Mouse (Mus musculus): ENCODE measurements around the gene Creb3. TPM values are rescaled to one million over a fixed set of nuclear protein-coding genes. Genes with fewer than 3 reads are reported as not detected.

The Creb3 gene
- polyA plus RNA-seq (2014; fragmentation: Illumina TruSeq; extraction: RNeasy Lipid Tissue Mini Kit (QIAGEN cat#74804)) = 10.5 TPM

GRCm38 (mm10) chr4:43561997-43562768, at the start of gene Creb3, which contains the start of gene Tln1:
Gene Creb3 (plus strand): TSS chr4:43562332.
Gene Tln1 (minus strand): TSS chr4:43562691.

DNA sequence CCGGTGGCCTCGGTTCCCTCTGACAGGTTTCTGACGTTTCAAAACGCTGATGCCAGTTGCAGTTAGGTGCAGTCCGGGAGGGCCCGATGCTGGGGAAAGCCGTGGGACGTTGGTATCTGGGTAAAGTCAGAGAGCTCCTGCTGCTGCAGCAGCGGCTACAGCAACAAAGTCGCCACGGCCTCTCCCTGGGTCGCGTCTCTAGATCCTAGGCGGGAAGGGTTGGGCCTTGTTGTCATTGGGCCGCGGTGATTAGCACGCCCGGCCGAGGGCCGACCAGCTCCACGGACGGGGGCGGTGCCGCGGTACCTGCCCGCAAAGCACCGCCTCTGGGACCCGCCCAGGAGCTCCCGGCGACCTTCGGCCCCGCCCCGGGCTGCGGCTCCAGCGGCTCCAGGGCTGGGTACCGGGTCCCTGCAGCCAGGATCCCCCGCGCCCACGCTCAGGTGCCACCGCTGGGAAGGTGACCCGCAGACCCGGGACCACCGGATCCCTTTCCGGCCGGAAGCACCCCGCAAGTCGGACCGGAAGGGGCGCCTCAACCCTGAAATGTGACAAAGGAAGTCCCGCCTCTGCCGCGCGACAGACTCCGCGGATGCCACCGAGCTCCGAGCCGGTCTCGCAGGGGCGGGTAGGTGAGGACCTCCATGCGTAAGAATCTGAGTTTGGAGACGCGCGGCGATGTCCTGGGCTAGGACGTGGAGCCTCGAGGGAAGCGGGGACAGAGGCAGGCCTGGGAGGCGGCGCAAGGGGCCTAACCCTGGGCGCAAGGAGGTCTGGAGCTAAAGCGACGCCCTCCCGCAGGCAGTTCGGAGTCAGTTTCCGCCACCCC, 16.5 kb downstream of the Creb3 start, which contains the start of the genes Rgp1 and Gba2:
TSS of gene Rgp1 (plus strand) at position 340 of the 829 bp plus-strand sequence.
TSS of gene Gba2 (minus strand) at position 498 of the 829 bp plus-strand sequence.

GRCm38 (mm10) chr4:43584444-43585416, 22.6 kb downstream of the Creb3 start, which contains the start of gene Msmp:
Gene Msmp (minus strand): TSS chr4:43584494.

Other genes with a start within 250 kb of the Creb3 start
- 0.63 TPM for gene Rusc2, start 180.4 kb upstream of the Creb3 start, polyA plus RNA-seq (2014; fragmentation: Illumina TruSeq; extraction: RNeasy Lipid Tissue Mini Kit (QIAGEN cat#74804))
- 1.1 TPM for gene Fam166b, start 133.2 kb upstream of the Creb3 start, polyA plus RNA-seq (2014; fragmentation: Illumina TruSeq; extraction: RNeasy Lipid Tissue Mini Kit (QIAGEN cat#74804))
- gene Tesk1, start 120.4 kb upstream of the Creb3 start, polyA plus RNA-seq (2014; fragmentation: Illumina TruSeq; extraction: RNeasy Lipid Tissue Mini Kit (QIAGEN cat#74804)) = 0.31 TPM
- gene Cd72, start 107.7 kb upstream of the Creb3 start, polyA plus RNA-seq (2014; fragmentation: Illumina TruSeq; extraction: RNeasy Lipid Tissue Mini Kit (QIAGEN cat#74804)) = 2.5 TPM
- gene Sit1, start 78.6 kb upstream of the Creb3 start, polyA plus RNA-seq (2014; fragmentation: Illumina TruSeq; extraction: RNeasy Lipid Tissue Mini Kit (QIAGEN cat#74804)) = not detected
- 2.1 TPM for gene Ccdc107, start 69.4 kb upstream of the Creb3 start, polyA plus RNA-seq (2014; fragmentation: Illumina TruSeq; extraction: RNeasy Lipid Tissue Mini Kit (QIAGEN cat#74804))
- gene Arhgef39, start 62.6 kb upstream of the Creb3 start, polyA plus RNA-seq (2014; fragmentation: Illumina TruSeq; extraction: RNeasy Lipid Tissue Mini Kit (QIAGEN cat#74804)) = 6.7 TPM
- gene Car9, start 55.4 kb upstream of the Creb3 start, polyA plus RNA-seq (2014; fragmentation: Illumina TruSeq; extraction: RNeasy Lipid Tissue Mini Kit (QIAGEN cat#74804)) = 2.3 TPM
- 58.0 TPM for gene Tpm2, start 38.6 kb upstream of the Creb3 start, polyA plus RNA-seq (2014; fragmentation: Illumina TruSeq; extraction: RNeasy Lipid Tissue Mini Kit (QIAGEN cat#74804))
- gene Tln1, start 359 bp downstream of the Creb3 start, polyA plus RNA-seq (2014; fragmentation: Illumina TruSeq; extraction: RNeasy Lipid Tissue Mini Kit (QIAGEN cat#74804)) = 291 TPM
- 3.4 TPM for gene Rgp1, start 16.4 kb downstream of the Creb3 start, polyA plus RNA-seq (2014; fragmentation: Illumina TruSeq; extraction: RNeasy Lipid Tissue Mini Kit (QIAGEN cat#74804))
- gene Gba2, start 16.5 kb downstream of the Creb3 start, polyA plus RNA-seq (2014; fragmentation: Illumina TruSeq; extraction: RNeasy Lipid Tissue Mini Kit (QIAGEN cat#74804)) = 2.5 TPM
- not detected for gene Msmp, start 22.2 kb downstream of the Creb3 start, polyA plus RNA-seq (2014; fragmentation: Illumina TruSeq; extraction: RNeasy Lipid Tissue Mini Kit (QIAGEN cat#74804))
- gene Npr2, start 69.6 kb downstream of the Creb3 start, polyA plus RNA-seq (2014; fragmentation: Illumina TruSeq; extraction: RNeasy Lipid Tissue Mini Kit (QIAGEN cat#74804)) = 21.7 TPM
- not detected for gene Spag8, start 91.3 kb downstream of the Creb3 start, polyA plus RNA-seq (2014; fragmentation: Illumina TruSeq; extraction: RNeasy Lipid Tissue Mini Kit (QIAGEN cat#74804))
- 2.4 TPM for gene Hint2, start 94.1 kb downstream of the Creb3 start, polyA plus RNA-seq (2014; fragmentation: Illumina TruSeq; extraction: RNeasy Lipid Tissue Mini Kit (QIAGEN cat#74804))
- gene Tmem8b, start 106.6 kb downstream of the Creb3 start, polyA plus RNA-seq (2014; fragmentation: Illumina TruSeq; extraction: RNeasy Lipid Tissue Mini Kit (QIAGEN cat#74804)) = 5.4 TPM
- gene Fam221b, start 106.8 kb downstream of the Creb3 start, polyA plus RNA-seq (2014; fragmentation: Illumina TruSeq; extraction: RNeasy Lipid Tissue Mini Kit (QIAGEN cat#74804)) = 0.14 TPM
- gene Olfr70, start 138.5 kb downstream of the Creb3 start, polyA plus RNA-seq (2014; fragmentation: Illumina TruSeq; extraction: RNeasy Lipid Tissue Mini Kit (QIAGEN cat#74804)) = not detected
- gene Olfr71, start 147.9 kb downstream of the Creb3 start, polyA plus RNA-seq (2014; fragmentation: Illumina TruSeq; extraction: RNeasy Lipid Tissue Mini Kit (QIAGEN cat#74804)) = not detected
- gene Hrct1, start 164.9 kb downstream of the Creb3 start, polyA plus RNA-seq (2014; fragmentation: Illumina TruSeq; extraction: RNeasy Lipid Tissue Mini Kit (QIAGEN cat#74804)) = not detected
- 0.37 TPM for gene Spaar, start 167.7 kb downstream of the Creb3 start, polyA plus RNA-seq (2014; fragmentation: Illumina TruSeq; extraction: RNeasy Lipid Tissue Mini Kit (QIAGEN cat#74804))
- gene Olfr159, start 208.7 kb downstream of the Creb3 start, polyA plus RNA-seq (2014; fragmentation: Illumina TruSeq; extraction: RNeasy Lipid Tissue Mini Kit (QIAGEN cat#74804)) = not detected